Mouse (Mus musculus) lung, embryonic 14.5 days (tissue): ENCODE results near the gene Ndufs3. TPM values are rescaled to one million over a fixed set of nuclear protein-coding genes. Genes with fewer than 3 reads are reported as not detected.
A peak's percentile ranks its signal among the peaks of the same experiment; 100 is the strongest.
"Not testable (repeated sequence)": the region's sequence is repeated elsewhere in the genome, so short reads cannot be mapped to it uniquely, and the experiment has no call there.

Experiments
- ATAC-seq: fragments of 200-750 bp; cut with Nextera tagmentation; 2 replicates; pipeline ENCODE4 v1.8.0; 2017; ENCODE audit warnings: mild to moderate bottlenecking, moderate TSS enrichment, moderate library complexity; ENCODE audit not compliant: insufficient read depth
- DNase-seq: peaks from one replicate; pipeline ENCODE4 v3.0.0-alpha.2; 2015
- H3K27ac ChIP-seq: fragments of 300-500 bp; sonication (generic); 2 replicates; pipeline ENCODE4 v1.5.1; 2014; ENCODE audit warnings: low read depth, mild to moderate bottlenecking, moderate library complexity
- H3K27me3 ChIP-seq: fragments of 300-500 bp; sonication (generic); 2 replicates; pipeline ENCODE4 v1.6.1; 2014; ENCODE audit warnings: low read length, control low read depth; ENCODE audit not compliant: insufficient read depth
- H3K36me3 ChIP-seq: fragments of 300-500 bp; sonication (generic); 2 replicates; pipeline ENCODE4 v1.6.1; 2014; ENCODE audit warnings: control low read depth; ENCODE audit not compliant: insufficient read depth
- H3K4me1 ChIP-seq: fragments of 300-500 bp; sonication (generic); 2 replicates; pipeline ENCODE4 v1.6.1; 2014; ENCODE audit warnings: antibody characterized with exemption, control low read depth; ENCODE audit not compliant: insufficient read depth
- H3K4me2 ChIP-seq: fragments of 300-500 bp; sonication (generic); 2 replicates; pipeline ENCODE4 v1.6.1; 2014; ENCODE audit warnings: mild to moderate bottlenecking
- H3K4me3 ChIP-seq: fragments of 300-500 bp; sonication (generic); 2 replicates; pipeline ENCODE4 v1.5.1; 2014; ENCODE audit warnings: low read depth, low read length
- H3K9ac ChIP-seq: fragments of 300-500 bp; sonication (generic); 2 replicates; pipeline ENCODE4 v1.6.1; 2014
- H3K9me3 ChIP-seq: fragments of 300-500 bp; sonication (generic); 2 replicates; pipeline ENCODE4 v1.6.1; 2016; ENCODE audit warnings: low read depth, low read length, control low read depth
- CTCF ChIP-seq: IDR thresholded peaks from 2 replicates; pipeline ENCODE4 v1.5.1; 2016; ENCODE audit warnings: antibody characterized with exemption, low read depth
- WGBS: fragments of 180-500 bp; shearing (Covaris S2); extraction: QIAGEN DNeasy Blood & Tissue Kit; methylation state at CpG from one replicate; pipeline ENCODE4 v1.1.7; 2014; 5-methylcytosine and 5-hydroxymethylcytosine counted together
- polyA plus RNA-seq: library from polyadenylated mRNA; unstranded; fragments of >200 nt; fragmentation: Nextera tagmentation; extraction: Ambion mirVana; gene quantifications from 2 replicates; pipeline ENCODE4 v1.2.1, GENCODE M21; 2014

Ndufs3 gene
- polyA plus RNA-seq, 1 experiment from 2014 or later: 186 TPM

DNA sequence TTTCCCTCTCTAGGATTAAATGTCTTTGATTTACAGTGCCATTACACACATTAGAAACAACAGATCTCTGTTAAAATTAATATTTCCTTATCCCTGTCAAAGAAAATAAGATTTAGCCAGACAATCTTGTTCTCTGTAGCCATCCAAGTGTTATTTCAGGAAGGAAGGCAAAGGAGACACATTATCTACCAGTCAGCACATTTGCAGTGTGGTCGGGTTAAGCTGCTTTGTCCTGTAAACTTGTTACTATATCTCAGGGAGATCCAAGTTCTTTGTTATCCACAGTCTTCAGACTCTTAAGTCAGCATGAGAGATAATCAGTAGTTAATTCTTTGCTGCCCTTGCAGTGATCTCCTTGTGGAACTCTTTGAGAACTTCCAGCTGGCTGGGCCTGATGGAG lies 6.2 kb upstream of the Ndufs3 start:
- no peak overlapping the region for H3K4me3 ChIP-seq
- DNase-seq: no peak
- no peaks in the 10 kb centered on the region for H3K27me3 ChIP-seq
- peaks cover 6% of the 10 kb centered on the region; the same call in 1 of the 2 replicates for H3K4me1 ChIP-seq
- peaks cover 70% of the 10 kb centered on the region for H3K36me3 ChIP-seq
- H3K4me2 ChIP-seq: no peak overlapping the region
- 71% methylated on average over 1 of the region's 1 CpGs for WGBS
- H3K27ac ChIP-seq: no peak overlapping the region
- no peaks in the 10 kb centered on the region for H3K9me3 ChIP-seq
- no peak for TF ChIP-seq CTCF
- no peak overlapping the region for H3K9ac ChIP-seq
- ATAC-seq: no peak

- H3K27ac ChIP-seq: no peak overlapping the region
- ATAC-seq (no peak), DNase-seq (no peak)
- H3K4me2 ChIP-seq: no peak overlapping the region
- H3K4me3 ChIP-seq: no peak overlapping the region
- no peaks in the 10 kb centered on the region for H3K27me3 ChIP-seq
- peaks cover 61% of the 10 kb centered on the region for H3K36me3 ChIP-seq
- H3K4me1 ChIP-seq: peaks cover 5% of the 10 kb centered on the region; the same call in 1 of the 2 replicates
- 95% methylated on average over 2 of the region's 2 CpGs for WGBS
- no peaks in the 10 kb centered on the region for H3K9me3 ChIP-seq
- TF ChIP-seq CTCF: no peak
- H3K9ac ChIP-seq: no peak overlapping the region
These were observed 2.1 kb upstream of the Ndufs3 start for GRCm38 (mm10) chr2:90906721-90907120.

GRCm38 (mm10) chr2:90904856-90905224 lies 213 bp upstream of the Ndufs3 start:
- H3K27me3 ChIP-seq: no peaks in the 10 kb centered on the region
- H3K27ac ChIP-seq: peak overlapping the region; percentile 95
- peak overlapping the region; percentile 95 for H3K9ac ChIP-seq
- H3K4me2 ChIP-seq: peak overlapping the region; percentile 74
- ATAC-seq: peak; percentile 71
- H3K4me3 ChIP-seq: peak overlapping the region; percentile 93
- peaks cover 5% of the 10 kb centered on the region; the same call in 1 of the 2 replicates for H3K4me1 ChIP-seq
- no peaks in the 10 kb centered on the region for H3K9me3 ChIP-seq
- 0% methylated on average over 21 of the region's 21 CpGs for WGBS
- DNase-seq: no peak
- TF ChIP-seq CTCF: no peak
- peaks cover 59% of the 10 kb centered on the region for H3K36me3 ChIP-seq

DNA sequence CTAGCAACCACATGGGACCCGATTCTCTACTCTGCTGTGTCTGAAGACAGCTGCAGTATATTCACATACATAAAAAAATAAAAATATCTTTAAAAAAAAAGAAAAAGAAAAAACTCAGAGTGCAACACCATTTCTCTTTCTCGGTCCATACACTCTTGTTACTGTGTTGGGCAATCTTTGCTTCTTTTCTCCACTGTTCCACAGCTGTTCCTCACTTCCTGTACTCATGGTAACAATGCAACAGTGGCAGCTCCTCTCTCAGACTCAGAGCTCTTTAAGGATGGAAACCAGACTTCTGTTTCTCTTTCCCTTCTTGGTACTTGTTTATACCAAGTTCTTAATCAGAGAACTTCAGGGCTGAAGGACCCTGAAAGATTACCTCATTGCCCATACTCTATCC lies 1.2 kb downstream of the Ndufs3 start:
- ATAC-seq (no peak), DNase-seq (peak; percentile 25)
- H3K36me3 ChIP-seq: peaks cover 53% of the 10 kb centered on the region
- peak overlapping the region; percentile 74 for H3K4me2 ChIP-seq
- no peaks in the 10 kb centered on the region for H3K27me3 ChIP-seq
- peak overlapping the region; percentile 95 for H3K9ac ChIP-seq
- H3K9me3 ChIP-seq: no peaks in the 10 kb centered on the region
- H3K4me1 ChIP-seq: peaks cover 5% of the 10 kb centered on the region; the same call in 1 of the 2 replicates
- no peak overlapping the region for H3K27ac ChIP-seq
- peak overlapping the region; percentile 93 for H3K4me3 ChIP-seq
- WGBS: 74% methylated on average over 2 of the region's 2 CpGs
- no peak for TF ChIP-seq CTCF

DNA sequence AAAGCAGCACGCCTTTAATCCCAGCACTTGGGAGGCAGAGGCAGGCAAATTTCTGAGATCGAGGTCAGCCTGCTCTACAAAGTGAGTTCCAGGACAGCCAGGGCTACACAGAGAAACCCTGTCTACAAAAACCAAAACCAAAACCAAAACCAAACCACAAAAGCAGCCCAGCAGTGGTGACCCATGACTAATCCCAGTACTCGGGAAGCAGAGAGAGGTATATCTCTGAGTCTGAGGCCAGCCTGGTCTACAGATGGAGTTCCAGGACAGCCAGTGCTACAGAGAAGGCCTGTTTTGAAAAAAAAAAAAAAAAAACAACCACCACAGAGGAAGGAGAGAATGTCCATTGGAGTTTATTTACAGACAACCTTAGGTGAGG lies 10.3 kb downstream of the Ndufs3 start:
- not testable (repeated sequence) for DNase-seq, H3K27me3 ChIP-seq, H3K4me1 ChIP-seq, H3K4me2 ChIP-seq, ATAC-seq, H3K9ac ChIP-seq, H3K27ac ChIP-seq, H3K4me3 ChIP-seq, H3K9me3 ChIP-seq
- WGBS: 95% methylated on average over 3 of the region's 3 CpGs
- H3K36me3 ChIP-seq: peaks cover 59% of the 10 kb centered on the region

DNA sequence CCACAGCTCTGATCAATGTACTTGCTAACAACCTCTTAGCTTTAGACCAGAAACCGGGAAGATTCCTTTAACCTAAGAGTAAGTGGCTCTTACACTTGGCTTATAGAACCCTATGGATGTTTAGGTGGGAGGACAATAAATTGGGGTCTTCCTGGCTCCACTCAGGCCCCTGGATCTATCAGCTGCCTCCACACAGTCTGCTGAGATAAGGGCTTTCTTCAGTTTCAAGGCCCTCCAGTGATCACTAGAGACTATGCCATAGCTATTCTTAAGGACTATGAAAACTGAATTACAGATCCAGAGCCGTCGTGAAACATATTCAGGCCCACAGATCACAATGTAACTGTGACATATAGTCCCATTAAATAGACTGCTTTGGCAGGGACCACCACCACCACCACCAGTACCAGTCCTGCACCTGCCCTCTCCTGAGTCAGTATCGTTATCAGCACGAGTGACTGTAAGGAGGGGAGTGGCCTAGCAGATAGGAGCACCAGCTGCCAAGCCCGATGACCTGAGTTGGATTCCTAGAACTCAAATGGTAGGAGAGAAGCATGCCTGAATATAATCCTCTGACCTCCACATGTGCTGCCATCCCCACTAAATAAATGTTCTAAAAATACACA lies 10.8 kb downstream of the Ndufs3 start:
- no peak for TF ChIP-seq CTCF
- no peaks in the 10 kb centered on the region for H3K9me3 ChIP-seq
- H3K36me3 ChIP-seq: peaks cover 55% of the 10 kb centered on the region
- no peak overlapping the region for H3K9ac ChIP-seq
- H3K27ac ChIP-seq: no peak overlapping the region
- H3K27me3 ChIP-seq: peaks cover 14% of the 10 kb centered on the region
- no peak overlapping the region for H3K4me2 ChIP-seq
- 82% methylated on average over 6 of the region's 6 CpGs for WGBS
- ATAC-seq (no peak), DNase-seq (no peak)
- H3K4me3 ChIP-seq: no peak overlapping the region
- H3K4me1 ChIP-seq: no peaks in the 10 kb centered on the region; the same call in 1 of the 2 replicates

DNA sequence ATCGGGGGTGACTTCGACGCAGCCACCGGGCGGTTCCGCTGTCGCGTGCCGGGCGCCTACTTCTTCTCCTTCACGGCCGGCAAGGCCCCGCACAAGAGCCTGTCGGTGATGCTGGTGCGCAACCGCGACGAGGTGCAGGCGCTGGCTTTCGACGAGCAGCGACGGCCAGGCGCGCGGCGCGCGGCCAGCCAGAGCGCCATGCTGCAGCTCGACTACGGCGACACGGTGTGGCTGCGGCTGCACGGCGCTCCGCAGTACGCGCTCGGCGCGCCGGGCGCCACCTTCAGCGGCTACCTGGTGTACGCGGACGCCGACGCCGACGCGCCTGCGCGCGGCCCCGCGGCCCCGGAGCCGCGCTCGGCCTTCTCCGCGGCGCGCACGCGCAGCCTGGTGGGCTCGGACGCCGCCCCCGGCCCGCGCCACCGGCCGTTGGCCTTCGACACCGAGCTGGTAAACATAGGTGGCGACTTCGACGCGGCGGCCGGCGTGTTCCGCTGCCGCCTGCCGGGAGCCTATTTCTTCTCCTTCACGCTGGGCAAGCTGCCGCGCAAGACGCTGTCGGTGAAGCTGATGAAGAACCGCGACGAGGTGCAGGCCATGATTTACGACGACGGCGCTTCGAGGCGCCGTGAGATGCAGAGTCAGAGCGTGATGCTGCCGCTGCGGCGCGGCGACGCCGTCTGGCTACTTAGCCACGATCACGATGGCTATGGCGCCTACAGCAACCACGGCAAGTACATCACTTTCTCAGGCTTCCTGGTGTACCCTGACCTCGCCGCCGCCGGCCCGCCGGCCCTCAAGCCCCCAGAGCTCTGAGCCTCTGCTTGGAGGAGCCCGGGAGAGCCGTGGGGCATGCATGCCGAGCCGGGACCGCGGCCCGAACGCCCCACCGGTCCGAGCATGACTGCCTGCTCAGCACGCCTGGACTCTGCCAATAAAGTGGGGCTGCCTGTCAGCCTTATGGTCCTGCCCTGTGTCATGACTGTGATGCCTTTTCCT lies 14.8 kb downstream of the Ndufs3 start:
- Histone ChIP-seq H3K9me3 (no peaks in the 10 kb centered on the region), H3K36me3 (peaks cover 17% of the 10 kb centered on the region), H3K27ac (no peak overlapping the region), H3K4me2 (peak overlapping the region; percentile 83), H3K27me3 (peaks cover 53% of the 10 kb centered on the region), H3K9ac (peak overlapping the region; percentile 52), H3K4me3 (peak overlapping the region; percentile 56), H3K4me1 (no peaks in the 10 kb centered on the region; the same call in 1 of the 2 replicates)
- DNase-seq (peak; percentile 73), ATAC-seq (peak; percentile 74)
- no peak for TF ChIP-seq CTCF
- WGBS: 3% methylated on average over 128 of the region's 133 CpGs
